Mouse (Mus musculus) heart, embryonic 15.5 days (tissue): ENCODE results near the gene Ppp1r9b. TPM values are rescaled to one million over a fixed set of nuclear protein-coding genes. Genes with fewer than 3 reads are reported as not detected.
A peak's percentile ranks its signal among the peaks of the same experiment; 100 is the strongest.
"Not testable (repeated sequence)": the region's sequence is repeated elsewhere in the genome, so short reads cannot be mapped to it uniquely, and the experiment has no call there.

Experiments
- ATAC-seq: fragments of 200-750 bp; cut with Nextera tagmentation; replicated peaks from 2 replicates; pipeline ENCODE4 v1.8.0; 2017; ENCODE audit warnings: low read depth, moderate TSS enrichment; ENCODE audit not compliant: insufficient number of reproducible peaks, insufficient read depth, low FRiP score
- H3K27ac ChIP-seq: fragments of 300-500 bp; sonication (generic); 2 replicates; pipeline ENCODE4 v1.5.1; 2015; ENCODE audit warnings: mild to moderate bottlenecking, inconsistent platforms
- H3K27me3 ChIP-seq: fragments of 300-500 bp; sonication (generic); 2 replicates; pipeline ENCODE4 v1.6.1; 2015; ENCODE audit warnings: inconsistent platforms
- H3K36me3 ChIP-seq: fragments of 300-500 bp; sonication (generic); 2 replicates; pipeline ENCODE4 v1.6.1; 2015; ENCODE audit warnings: mild to moderate bottlenecking, inconsistent platforms
- H3K4me1 ChIP-seq: fragments of 300-500 bp; sonication (generic); replicated peaks from 2 replicates; pipeline ENCODE4 v1.6.1; 2015; ENCODE audit warnings: inconsistent platforms
- H3K4me2 ChIP-seq: fragments of 300-500 bp; sonication (generic); 2 replicates; pipeline ENCODE4 v1.6.1; 2015; ENCODE audit warnings: inconsistent platforms, mild to moderate bottlenecking, moderate library complexity
- H3K4me3 ChIP-seq: fragments of 300-500 bp; sonication (generic); 2 replicates; pipeline ENCODE4 v1.5.1; 2015; ENCODE audit warnings: mild to moderate bottlenecking, inconsistent platforms
- H3K9ac ChIP-seq: fragments of 300-500 bp; sonication (generic); 2 replicates; pipeline ENCODE4 v1.6.1; 2015; ENCODE audit warnings: mild to moderate bottlenecking, inconsistent platforms
- H3K9me3 ChIP-seq: fragments of 300-500 bp; sonication (generic); replicated peaks from 2 replicates; pipeline ENCODE4 v1.6.1; 2016; ENCODE audit warnings: inconsistent platforms
- WGBS: fragments of 180-500 bp; shearing (Covaris S2); methylation state at CpG from one replicate; pipeline ENCODE4 v1.1.7; 2015; ENCODE audit warnings: mixed read lengths; 5-methylcytosine and 5-hydroxymethylcytosine counted together
- polyA plus RNA-seq: library from polyadenylated mRNA; unstranded; fragments of >200 nt; fragmentation: Nextera tagmentation; extraction: Ambion mirVana; gene quantifications from 2 replicates; pipeline ENCODE4 v1.2.1, GENCODE M21; 2015

Gene Ppp1r9b
- polyA plus RNA-seq, 1 experiment from 2014 or later: 5.0 TPM

DNA sequence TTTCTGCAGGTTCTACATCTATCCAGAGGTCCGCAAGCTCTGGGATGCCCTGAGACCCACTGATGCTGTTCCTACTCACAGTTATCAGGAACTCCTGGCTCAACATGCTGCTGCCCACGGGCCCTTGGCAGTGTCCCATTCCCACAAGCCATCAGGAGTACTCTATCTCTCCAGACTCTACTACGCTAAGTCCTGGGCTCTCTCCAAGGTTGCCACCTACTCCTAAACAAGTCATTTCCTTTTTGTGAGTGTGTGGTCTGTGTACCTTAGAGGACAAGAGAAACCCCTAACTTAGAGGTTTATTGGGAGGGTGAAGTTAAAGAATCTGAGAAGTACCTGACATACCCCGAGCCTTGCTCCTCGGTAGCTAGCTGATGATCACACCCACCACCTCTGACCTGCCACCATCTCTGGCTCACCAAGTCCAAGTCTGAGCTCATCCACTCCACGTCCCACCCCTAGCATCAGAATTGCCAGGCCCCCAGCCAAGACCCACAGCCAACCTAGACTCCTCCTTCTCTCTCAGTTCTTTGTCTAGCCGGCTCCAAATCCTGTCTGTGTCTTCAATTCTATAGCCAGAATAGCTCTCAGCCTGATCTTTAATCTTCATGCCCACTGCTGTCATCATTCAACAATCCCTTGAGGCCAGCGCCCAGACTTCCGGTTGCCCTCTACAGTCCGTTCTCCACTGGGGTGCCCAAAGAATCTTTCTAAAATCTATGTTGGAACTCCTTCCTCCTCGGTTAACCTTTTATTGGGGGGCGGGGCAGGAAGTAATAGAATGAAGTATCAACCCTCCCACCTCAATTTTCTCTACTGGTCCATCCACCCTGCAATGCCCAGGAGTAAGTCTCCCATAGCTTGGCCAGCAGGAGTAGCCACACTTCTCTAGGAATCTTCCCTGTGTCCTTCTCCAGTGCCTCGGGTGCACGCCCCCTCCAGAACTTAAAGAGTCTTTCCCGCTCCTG, 18.1 kb downstream of the Ppp1r9b start:
- Histone ChIP-seq H3K9me3 (no peaks in the 10 kb centered on the region), H3K27me3 (no peaks in the 10 kb centered on the region), H3K9ac (peak overlapping the region; percentile 74), H3K4me2 (peak overlapping the region; percentile 91), H3K4me3 (peak overlapping the region; percentile 67), H3K27ac (peak overlapping the region; percentile 80), H3K36me3 (peaks cover 15% of the 10 kb centered on the region; the same call in 1 of the 2 replicates), H3K4me1 (peaks cover 53% of the 10 kb centered on the region)
- peak; percentile 2; the same call in 1 of the 2 replicates for ATAC-seq
- WGBS: 27% methylated on average over 15 of the region's 15 CpGs

GRCm38 (mm10) chr11:95009629-95010014, 18.8 kb downstream of the Ppp1r9b start, which contains the start of gene Samd14:
Gene Samd14, plus strand, starts transcription at chr11:95009879.
- H3K4me1 ChIP-seq: peaks cover 49% of the 10 kb centered on the region
- peak; percentile 70 for ATAC-seq
- WGBS: under 1% methylated on average over 32 of the region's 32 CpGs

DNA sequence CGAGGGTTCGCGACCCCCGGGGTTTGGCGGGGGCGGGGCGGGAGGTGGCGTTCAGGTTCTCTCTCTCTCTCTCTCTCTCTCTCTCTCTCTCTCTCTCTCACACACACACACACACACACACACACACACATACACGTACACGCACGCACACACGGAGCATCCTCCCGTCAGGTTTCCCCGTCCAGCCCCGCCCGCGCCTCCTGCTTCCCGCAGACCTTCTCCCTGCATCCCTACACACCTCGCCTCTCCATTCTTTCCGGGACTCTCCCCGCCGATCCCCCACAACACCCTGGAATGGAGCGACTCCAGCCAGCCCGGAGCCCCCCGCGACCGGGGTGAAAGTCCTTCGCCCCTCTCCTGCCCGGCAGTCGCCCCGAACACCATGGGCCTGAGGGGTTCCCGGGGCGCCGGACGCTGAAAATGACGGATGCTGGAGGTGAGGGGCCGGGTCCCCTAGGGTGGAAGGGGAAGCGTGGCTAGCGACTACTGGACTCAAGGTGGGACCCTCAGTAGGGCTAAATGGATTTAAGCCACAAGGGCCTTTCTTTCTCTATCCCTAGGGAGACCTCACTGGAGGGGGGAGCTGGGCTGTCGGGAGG, 19.4 kb downstream of the Ppp1r9b start:
- WGBS: 2% methylated on average over 33 of the region's 40 CpGs

More at GRCm38 (mm10) chr11:95009629-95010014, 18.8 kb downstream of the Ppp1r9b start, which contains the start of gene Samd14:
- Histone ChIP-seq H3K4me3 (peak within 1 kb of the TSS; percentile 67), H3K36me3 (peaks cover 12% of the 10 kb centered on the region; the same call in 1 of the 2 replicates), H3K9ac (peak within 1 kb of the TSS; percentile 74), H3K9me3 (no peaks in the 10 kb centered on the region), H3K4me2 (peak within 1 kb of the TSS; percentile 91), H3K27me3 (no peaks in the 10 kb centered on the region), H3K27ac (peak within 1 kb of the TSS; percentile 80)

DNA sequence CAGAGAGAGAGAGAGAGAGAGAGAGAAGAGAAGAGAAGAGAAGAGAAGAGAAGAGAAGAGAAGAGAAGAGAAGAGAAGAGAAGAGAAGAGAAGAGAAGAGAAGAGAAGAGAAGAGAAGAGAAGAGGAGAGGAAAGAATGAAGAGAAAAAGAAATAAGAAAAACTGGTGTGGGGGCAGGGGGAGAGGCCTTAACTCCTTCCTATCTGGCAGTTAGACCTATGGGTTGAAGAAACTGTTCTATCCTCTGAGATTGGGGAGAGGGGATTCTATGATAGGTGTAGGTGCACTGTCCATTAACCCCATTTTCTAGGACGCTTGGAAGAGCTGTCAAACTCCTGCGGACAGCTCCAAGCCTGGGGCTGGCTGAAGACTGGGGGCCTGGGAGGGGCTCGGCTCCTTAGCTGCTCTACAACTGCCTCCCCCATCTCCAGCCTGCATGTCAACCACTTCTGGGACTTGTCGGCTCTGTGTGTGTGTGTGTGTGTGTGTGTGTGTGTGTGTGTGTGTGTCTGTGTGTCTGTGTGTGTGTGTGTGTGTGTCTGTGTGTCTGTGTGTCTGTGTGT, 20.1 kb downstream of the Ppp1r9b start:
- H3K4me3 ChIP-seq: peak overlapping the region; percentile 67
- ATAC-seq, H3K27me3 ChIP-seq, H3K9me3 ChIP-seq, H3K36me3 ChIP-seq, H3K9ac ChIP-seq, H3K27ac ChIP-seq: not testable (repeated sequence)
- H3K4me1 ChIP-seq: peaks cover 55% of the 10 kb centered on the region
- 14% methylated on average over 4 of the region's 4 CpGs for WGBS
- peak overlapping the region; percentile 91 for H3K4me2 ChIP-seq

More for the DNA sequence above, 19.4 kb downstream of the Ppp1r9b start:
- H3K27me3 ChIP-seq: no peaks in the 10 kb centered on the region
- H3K9me3 ChIP-seq: no peaks in the 10 kb centered on the region
- H3K4me1 ChIP-seq: peaks cover 50% of the 10 kb centered on the region
- peak overlapping the region; percentile 91 for H3K4me2 ChIP-seq
- peak; percentile 38; the same call in 1 of the 2 replicates for ATAC-seq
- peak overlapping the region; percentile 74 for H3K9ac ChIP-seq
- peak overlapping the region; percentile 80 for H3K27ac ChIP-seq
- peak overlapping the region; percentile 67 for H3K4me3 ChIP-seq
- H3K36me3 ChIP-seq: peaks cover 5% of the 10 kb centered on the region; the same call in 1 of the 2 replicates

DNA sequence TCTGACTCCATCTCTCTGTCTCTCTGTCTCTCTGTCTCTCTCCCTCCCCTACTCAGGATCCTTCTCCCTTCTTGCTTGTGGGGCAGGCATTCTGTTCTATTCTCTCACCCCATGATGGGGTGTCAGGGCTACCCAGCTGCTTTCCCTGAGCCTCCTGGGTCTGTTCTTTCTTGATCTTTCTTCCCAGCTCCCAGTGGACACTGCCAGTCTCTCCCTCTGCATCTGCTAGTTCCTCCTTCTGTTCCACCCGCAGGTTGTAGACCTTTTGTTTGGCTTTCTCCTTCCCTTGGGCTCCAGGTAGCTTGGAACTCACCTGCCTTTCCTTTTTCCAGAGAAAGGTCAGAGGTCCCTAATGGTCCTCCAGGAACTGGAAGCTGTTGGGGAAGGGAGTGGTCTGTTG, 20.6 kb downstream of the Ppp1r9b start:
- peaks cover 51% of the 10 kb centered on the region for H3K4me1 ChIP-seq
- H3K4me3 ChIP-seq: peak overlapping the region; percentile 30
- H3K9me3 ChIP-seq: no peaks in the 10 kb centered on the region
- H3K36me3 ChIP-seq: no peaks in the 10 kb centered on the region
- WGBS: 27% methylated on average over 1 of the region's 1 CpGs
- no peaks in the 10 kb centered on the region for H3K27me3 ChIP-seq
- H3K27ac ChIP-seq: peak overlapping the region; percentile 39
- H3K4me2 ChIP-seq: peak overlapping the region; percentile 91; the same call in 1 of the 2 replicates
- H3K9ac ChIP-seq: 0 out of 2 replicates have a peak overlapping the region, but pooled peaks have one; percentile 6
- no peak for ATAC-seq

DNA sequence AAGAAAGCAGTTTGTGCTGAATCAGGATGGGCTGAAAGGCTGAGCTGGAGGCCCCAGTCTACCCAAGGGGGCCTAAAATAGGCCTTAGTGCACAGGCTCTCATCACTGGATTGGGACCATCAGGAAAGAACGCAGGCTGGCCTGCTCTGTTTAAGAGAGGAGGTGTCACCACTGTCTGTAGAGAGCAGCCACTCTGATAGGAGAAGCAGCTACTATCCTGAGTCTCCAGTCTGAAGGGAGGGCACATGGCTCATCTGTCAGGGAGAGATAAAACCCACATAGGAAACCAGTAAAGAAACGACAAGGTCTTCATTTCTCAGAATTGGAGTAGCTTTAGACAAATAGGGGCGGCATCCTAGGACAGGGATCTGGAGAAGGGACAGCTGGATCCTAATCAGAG, 21.2 kb downstream of the Ppp1r9b start:
- 34% methylated on average over 3 of the region's 3 CpGs for whole genome bisulfite sequencing
- no peak for ATAC-seq

DNA sequence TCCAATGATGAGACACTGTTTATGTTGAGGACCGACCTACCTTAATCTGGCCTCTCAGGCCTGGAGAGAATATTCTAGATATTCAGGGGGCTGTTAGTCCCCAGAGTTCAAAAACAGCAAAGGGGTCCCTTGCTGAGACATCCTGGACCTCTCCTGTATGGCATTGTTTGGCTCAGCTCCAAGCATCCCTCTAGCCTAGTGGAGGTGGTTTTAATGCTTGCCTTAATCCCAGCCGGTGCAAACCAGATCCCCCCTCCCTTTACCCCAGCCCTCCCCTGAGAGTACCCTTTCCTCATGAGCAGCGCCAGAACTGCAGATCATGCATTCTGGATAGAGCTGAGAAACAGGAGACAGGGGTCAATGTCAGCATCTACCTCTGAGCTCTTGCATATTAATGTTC, 21.7 kb downstream of the Ppp1r9b start:
- no peak overlapping the region for H3K4me2 ChIP-seq
- H3K36me3 ChIP-seq: no peaks in the 10 kb centered on the region
- WGBS: 28% methylated on average over 3 of the region's 3 CpGs
- no peak overlapping the region for H3K9ac ChIP-seq
- ATAC-seq: no peak
- peaks cover 44% of the 10 kb centered on the region for H3K4me1 ChIP-seq
- no peak overlapping the region for H3K4me3 ChIP-seq
- H3K27me3 ChIP-seq: no peaks in the 10 kb centered on the region
- no peak overlapping the region for H3K27ac ChIP-seq
- H3K9me3 ChIP-seq: no peaks in the 10 kb centered on the region

More for the DNA sequence above, 21.2 kb downstream of the Ppp1r9b start:
- no peaks in the 10 kb centered on the region for H3K9me3 ChIP-seq
- peak overlapping the region; percentile 30; the same call in 1 of the 2 replicates for H3K4me3 ChIP-seq
- H3K36me3 ChIP-seq: no peaks in the 10 kb centered on the region
- peaks cover 45% of the 10 kb centered on the region for H3K4me1 ChIP-seq
- peak overlapping the region; percentile 91; the same call in 1 of the 2 replicates for H3K4me2 ChIP-seq
- no peak overlapping the region for H3K9ac ChIP-seq
- H3K27me3 ChIP-seq: no peaks in the 10 kb centered on the region
- peak overlapping the region; percentile 39 for H3K27ac ChIP-seq

DNA sequence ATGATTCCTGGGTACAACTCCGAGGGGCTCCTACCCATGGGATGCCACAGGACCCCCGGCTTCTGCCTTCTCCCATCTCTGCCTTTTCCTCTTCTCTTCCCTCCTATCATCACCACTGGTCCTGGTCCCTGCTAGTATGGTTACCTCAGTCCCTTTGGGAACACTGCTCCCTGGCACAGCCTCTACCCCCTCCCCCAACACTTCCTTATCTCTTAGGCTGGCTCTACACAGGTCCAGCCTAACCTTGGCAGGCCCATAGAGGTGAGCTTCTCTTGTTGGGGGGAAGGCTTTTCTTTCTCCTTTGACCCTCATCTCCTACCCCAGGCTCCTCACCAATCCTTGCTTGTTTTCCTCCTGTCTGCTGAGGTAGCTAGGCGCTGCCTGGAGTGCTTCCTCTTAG, 24.6 kb downstream of the Ppp1r9b start:
- ATAC-seq: no peak; the same call in 1 of the 2 replicates
- Histone ChIP-seq H3K9me3 (no peaks in the 10 kb centered on the region), H3K4me2 (no peak overlapping the region), H3K4me3 (no peak overlapping the region), H3K27ac (no peak overlapping the region), H3K27me3 (peaks cover 13% of the 10 kb centered on the region), H3K36me3 (no peaks in the 10 kb centered on the region), H3K4me1 (peaks cover 29% of the 10 kb centered on the region), H3K9ac (no peak overlapping the region)
- 62% methylated on average over 3 of the region's 3 CpGs for WGBS

GRCm38 (mm10) chr11:95022237-95022992, 31.6 kb downstream of the Ppp1r9b start:
- Histone ChIP-seq H3K36me3 (peaks cover 27% of the 10 kb centered on the region; the same call in 1 of the 2 replicates), H3K27ac (no peak overlapping the region), H3K4me1 (0 out of 2 replicates have a peak, but pooled peaks cover 5% of the 10 kb centered on the region), H3K4me3 (no peak overlapping the region), H3K9ac (no peak overlapping the region), H3K27me3 (peaks cover 13% of the 10 kb centered on the region), H3K9me3 (no peaks in the 10 kb centered on the region), H3K4me2 (no peak overlapping the region)
- 78% methylated on average over 10 of the region's 10 CpGs for WGBS
- ATAC-seq: no peak

- H3K9me3 ChIP-seq: no peaks in the 10 kb centered on the region
- WGBS: 92% methylated on average over 9 of the region's 9 CpGs
- peaks cover 13% of the 10 kb centered on the region for H3K27me3 ChIP-seq
- H3K4me3 ChIP-seq: no peak overlapping the region
- no peak overlapping the region for H3K4me2 ChIP-seq
- H3K4me1 ChIP-seq: 0 out of 2 replicates have a peak, but pooled peaks cover 5% of the 10 kb centered on the region
- no peak overlapping the region for H3K9ac ChIP-seq
- ATAC-seq: no peak
- H3K27ac ChIP-seq: no peak overlapping the region
- peaks cover 36% of the 10 kb centered on the region; the same call in 1 of the 2 replicates for H3K36me3 ChIP-seq
Observed at GRCm38 (mm10) chr11:95023481-95023880, 32.6 kb downstream of the Ppp1r9b start.
